Mouse (Mus musculus): Measurements from ENCODE around the gene Fstl1. TPM values are rescaled to one million over a fixed set of nuclear protein-coding genes. Genes with fewer than 3 reads are reported as not detected.

The Fstl1 gene
- polyA plus RNA-seq, 1 experiment from 2014 or later = 99.0 TPM

GRCm38 (mm10) chr16:37879750-37880419, 103.2 kb downstream of the Fstl1 start:
- Histone ChIP-seq H3K9me3 (no peaks in the 10 kb centered on the region), H3K4me1 (replicated peaks) (peaks cover 6% of the 10 kb centered on the region), H3K27ac (no peak overlapping the region), H3K4me2 (replicated peaks) (no peak overlapping the region), H3K9ac (replicated peaks) (no peak overlapping the region), H3K4me3 (replicated peaks) (no peak overlapping the region), H3K27me3 (no peaks in the 10 kb centered on the region), H3K36me3 (peaks cover 66% of the 10 kb centered on the region)
- 95% methylated on average over 4 of the region's 4 CpGs for WGBS
- ATAC-seq = no peak

DNA sequence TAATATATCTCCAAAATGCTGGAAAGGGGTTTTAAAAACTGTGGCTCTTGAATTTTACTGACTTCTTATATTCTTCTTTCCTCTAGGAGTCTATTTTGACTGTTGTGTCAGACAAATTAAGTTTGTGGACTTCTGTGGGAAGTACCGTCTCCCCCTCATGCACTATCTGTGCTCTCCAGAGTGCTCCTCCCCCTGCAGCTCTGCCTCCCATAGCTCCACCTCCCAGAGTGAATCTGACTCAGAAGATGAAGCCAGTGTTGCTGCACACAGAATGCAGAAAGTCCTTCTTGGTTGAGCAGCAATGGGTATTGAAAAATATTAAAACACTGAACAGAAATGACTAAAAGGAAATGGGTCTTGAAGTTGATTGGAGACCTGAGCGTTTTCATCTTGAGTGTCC, 104.5 kb downstream of the Fstl1 start:
- Histone ChIP-seq H3K27me3 (no peaks in the 10 kb centered on the region), H3K4me2 (replicated peaks) (no peak overlapping the region), H3K27ac (no peak overlapping the region), H3K9me3 (no peaks in the 10 kb centered on the region), H3K4me3 (replicated peaks) (no peak overlapping the region), H3K4me1 (replicated peaks) (peaks cover 5% of the 10 kb centered on the region), H3K9ac (replicated peaks) (no peak overlapping the region), H3K36me3 (peaks cover 66% of the 10 kb centered on the region)
- 84% methylated on average over 2 of the region's 2 CpGs for WGBS
- ATAC-seq = no peak

Other genes with a start within 250 kb of the Fstl1 start
- gene Gtf2e1, start 237.1 kb upstream of the Fstl1 start, polyA plus RNA-seq (2015; fragmentation: Nextera tagmentation; extraction: Ambion mirVana) = 40.2 and 40.8 TPM in 2 replicates
- gene Rabl3, start 237.0 kb upstream of the Fstl1 start, polyA plus RNA-seq (2015; fragmentation: Nextera tagmentation; extraction: Ambion mirVana) = 25.3 and 29.8 TPM in 2 replicates
- 0.17 TPM in 1 of 2 replicates, not detected in the other for gene Hgd, start 196.7 kb upstream of the Fstl1 start, polyA plus RNA-seq (2015; fragmentation: Nextera tagmentation; extraction: Ambion mirVana)
- 58.4 and 58.8 TPM in 2 replicates for gene Ndufb4, start 122.4 kb upstream of the Fstl1 start, polyA plus RNA-seq (2015; fragmentation: Nextera tagmentation; extraction: Ambion mirVana)
- gene Gm36028, start 84.3 kb downstream of the Fstl1 start, polyA plus RNA-seq (2015; fragmentation: Nextera tagmentation; extraction: Ambion mirVana) = 0.19 and 0.24 TPM in 2 replicates
- 41.3 and 43.1 TPM in 2 replicates for gene Lrrc58, start 91.5 kb downstream of the Fstl1 start, polyA plus RNA-seq (2015; fragmentation: Nextera tagmentation; extraction: Ambion mirVana)
- gene Gpr156, start 139.6 kb downstream of the Fstl1 start, polyA plus RNA-seq (2015; fragmentation: Nextera tagmentation; extraction: Ambion mirVana) = 8.2 and 9.4 TPM in 2 replicates